Mouse (Mus musculus) heart, postnatal 0 days (tissue): ENCODE results near the gene Arhgap11a.

ENCODE experiments used
- CTCF ChIP-seq: IDR thresholded peaks from 2 replicates; pipeline ENCODE4 v1.5.1; 2016; ENCODE audit warnings: antibody characterized with exemption, control low read depth, low read depth
- EP300 ChIP-seq: IDR thresholded peaks from 2 replicates; pipeline ENCODE4 v1.6.1; 2016; ENCODE audit warnings: antibody characterized with exemption, low read depth

- TF ChIP-seq CTCF (no peak), EP300 (no peak)
These were observed 44.7 kb downstream of the Arhgap11a start for GRCm38 (mm10) chr2:113803753-113804152.
